Mouse (Mus musculus): Measurements from ENCODE around the gene Gabra1. TPM values are rescaled to one million over a fixed set of nuclear protein-coding genes. Genes with fewer than 3 reads are reported as not detected.
A peak's percentile ranks its signal among the peaks of the same experiment; 100 is the strongest.

The Gabra1 gene
- 0.55 and 0.64 TPM in 2 replicates for polyA plus RNA-seq (2016; fragmentation: Nextera tagmentation; extraction: Ambion mirVana)

- H3K36me3 ChIP-seq = no peaks in the 10 kb centered on the region
- ATAC-seq (ENCODE audit: insufficient number of reproducible peaks, insufficient read depth, low FRiP score, low TSS enrichment, low read depth) = peak; percentile 52; the same call in 1 of the 2 replicates
- peaks cover 28% of the 10 kb centered on the region for H3K27me3 ChIP-seq
- H3K4me1 ChIP-seq (replicated peaks) = peaks cover 11% of the 10 kb centered on the region; the same call in 1 of the 2 replicates
- peak within 1 kb of the TSS; percentile 70 for H3K9ac ChIP-seq (replicated peaks)
- peak within 1 kb of the TSS; percentile 83 for H3K4me2 ChIP-seq
- under 1% methylated on average over 13 of the region's 13 CpGs for WGBS
- no peak within 1 kb of the TSS for H3K27ac ChIP-seq
- H3K9me3 ChIP-seq = no peaks in the 10 kb centered on the region
- H3K4me3 ChIP-seq (replicated peaks) = peak within 1 kb of the TSS; percentile 52
Observed at GRCm38 (mm10) chr11:42182825-42183152, at the start of gene Gabra1. Gabra1 (minus strand) TSS chr11:42182930.

GRCm38 (mm10) chr11:42181973-42182824, 531 bp downstream of the Gabra1 start:
- Histone ChIP-seq H3K27ac (no peak overlapping the region), H3K9me3 (no peaks in the 10 kb centered on the region), H3K4me1 (replicated peaks) (peaks cover 11% of the 10 kb centered on the region; the same call in 1 of the 2 replicates), H3K36me3 (no peaks in the 10 kb centered on the region), H3K9ac (replicated peaks) (peak overlapping the region; percentile 70), H3K4me2 (peak overlapping the region; percentile 83), H3K27me3 (peaks cover 28% of the 10 kb centered on the region), H3K4me3 (replicated peaks) (peak overlapping the region; percentile 52)
- ATAC-seq (ENCODE audit: insufficient number of reproducible peaks, insufficient read depth, low FRiP score, low TSS enrichment, low read depth) = peak; percentile 68; the same call in 1 of the 2 replicates
- WGBS = under 1% methylated on average over 35 of the region's 35 CpGs

GRCm38 (mm10) chr11:42181426-42181825, 1.3 kb downstream of the Gabra1 start:
- Histone ChIP-seq H3K36me3 (no peaks in the 10 kb centered on the region), H3K4me3 (replicated peaks) (peak overlapping the region; percentile 52), H3K9ac (replicated peaks) (no peak overlapping the region), H3K27me3 (peaks cover 28% of the 10 kb centered on the region), H3K4me2 (peak overlapping the region; percentile 83), H3K4me1 (replicated peaks) (peaks cover 11% of the 10 kb centered on the region; the same call in 1 of the 2 replicates), H3K27ac (no peak overlapping the region), H3K9me3 (no peaks in the 10 kb centered on the region)
- WGBS = 26% methylated on average over 5 of the region's 5 CpGs
- ATAC-seq (ENCODE audit: insufficient number of reproducible peaks, insufficient read depth, low FRiP score, low TSS enrichment, low read depth) = no peak

- Histone ChIP-seq H3K9me3 (no peaks in the 10 kb centered on the region), H3K36me3 (no peaks in the 10 kb centered on the region), H3K27ac (no peak overlapping the region), H3K4me2 (no peak overlapping the region), H3K4me1 (replicated peaks) (peaks cover 11% of the 10 kb centered on the region; the same call in 1 of the 2 replicates), H3K27me3 (peaks cover 28% of the 10 kb centered on the region), H3K4me3 (replicated peaks) (no peak overlapping the region), H3K9ac (replicated peaks) (no peak overlapping the region)
- no peak for ATAC-seq (ENCODE audit: insufficient number of reproducible peaks, insufficient read depth, low FRiP score, low TSS enrichment, low read depth)
- WGBS = 65% methylated on average over 5 of the region's 5 CpGs
Observed at GRCm38 (mm10) chr11:42179535-42179934, 3.2 kb downstream of the Gabra1 start.

GRCm38 (mm10) chr11:42178296-42178695, 4.4 kb downstream of the Gabra1 start:
- 88% methylated on average over 2 of the region's 2 CpGs for WGBS
- H3K36me3 ChIP-seq = no peaks in the 10 kb centered on the region
- peaks cover 21% of the 10 kb centered on the region for H3K27me3 ChIP-seq
- H3K27ac ChIP-seq = no peak overlapping the region
- no peak overlapping the region for H3K4me2 ChIP-seq
- H3K4me3 ChIP-seq (replicated peaks) = no peak overlapping the region
- H3K9ac ChIP-seq (replicated peaks) = no peak overlapping the region
- ATAC-seq (ENCODE audit: insufficient number of reproducible peaks, insufficient read depth, low FRiP score, low TSS enrichment, low read depth) = no peak
- no peaks in the 10 kb centered on the region for H3K9me3 ChIP-seq
- H3K4me1 ChIP-seq (replicated peaks) = peaks cover 9% of the 10 kb centered on the region; the same call in 1 of the 2 replicates

- no peaks in the 10 kb centered on the region for H3K27me3 ChIP-seq
- no peak overlapping the region for H3K4me3 ChIP-seq (replicated peaks)
- no peak overlapping the region for H3K9ac ChIP-seq (replicated peaks)
- no peak for ATAC-seq (ENCODE audit: insufficient number of reproducible peaks, insufficient read depth, low FRiP score, low TSS enrichment, low read depth)
- 92% methylated on average over 5 of the region's 5 CpGs for WGBS
- H3K4me1 ChIP-seq (replicated peaks) = no peaks in the 10 kb centered on the region
- H3K27ac ChIP-seq = no peak overlapping the region
- H3K36me3 ChIP-seq = no peaks in the 10 kb centered on the region
- no peak overlapping the region for H3K4me2 ChIP-seq
- H3K9me3 ChIP-seq = no peaks in the 10 kb centered on the region
Observed at GRCm38 (mm10) chr11:42151396-42151795, 31.3 kb downstream of the Gabra1 start.

GRCm38 (mm10) chr11:42116931-42117330, 65.8 kb downstream of the Gabra1 start:
- no peaks in the 10 kb centered on the region for H3K9me3 ChIP-seq
- WGBS = 88% methylated on average over 1 of the region's 1 CpGs
- no peak overlapping the region for H3K4me3 ChIP-seq (replicated peaks)
- H3K4me1 ChIP-seq (replicated peaks) = no peaks in the 10 kb centered on the region
- H3K4me2 ChIP-seq = no peak overlapping the region
- no peaks in the 10 kb centered on the region for H3K36me3 ChIP-seq
- no peak overlapping the region for H3K27ac ChIP-seq
- no peaks in the 10 kb centered on the region for H3K27me3 ChIP-seq
- ATAC-seq (ENCODE audit: insufficient number of reproducible peaks, insufficient read depth, low FRiP score, low TSS enrichment, low read depth) = no peak
- H3K9ac ChIP-seq (replicated peaks) = no peak overlapping the region

GRCm38 (mm10) chr11:42110051-42110450, 72.7 kb downstream of the Gabra1 start:
- Histone ChIP-seq H3K4me2 (no peak overlapping the region), H3K9ac (replicated peaks) (no peak overlapping the region), H3K36me3 (no peaks in the 10 kb centered on the region), H3K4me1 (replicated peaks) (no peaks in the 10 kb centered on the region), H3K4me3 (replicated peaks) (no peak overlapping the region), H3K27me3 (no peaks in the 10 kb centered on the region), H3K27ac (no peak overlapping the region), H3K9me3 (no peaks in the 10 kb centered on the region)
- 78% methylated on average over 1 of the region's 1 CpGs for WGBS
- ATAC-seq (ENCODE audit: insufficient number of reproducible peaks, insufficient read depth, low FRiP score, low TSS enrichment, low read depth) = no peak

GRCm38 (mm10) chr11:42109627-42110026, 73.1 kb downstream of the Gabra1 start:
- H3K36me3 ChIP-seq = no peaks in the 10 kb centered on the region
- ATAC-seq (ENCODE audit: insufficient number of reproducible peaks, insufficient read depth, low FRiP score, low TSS enrichment, low read depth) = no peak
- no peak overlapping the region for H3K4me2 ChIP-seq
- H3K4me1 ChIP-seq (replicated peaks) = no peaks in the 10 kb centered on the region
- H3K27ac ChIP-seq = no peak overlapping the region
- H3K9me3 ChIP-seq = no peaks in the 10 kb centered on the region
- H3K4me3 ChIP-seq (replicated peaks) = no peak overlapping the region
- no peaks in the 10 kb centered on the region for H3K27me3 ChIP-seq
- H3K9ac ChIP-seq (replicated peaks) = no peak overlapping the region

GRCm38 (mm10) chr11:42095556-42095955, 87.2 kb downstream of the Gabra1 start:
- H3K9me3 ChIP-seq = no peaks in the 10 kb centered on the region
- no peak for ATAC-seq (ENCODE audit: insufficient number of reproducible peaks, insufficient read depth, low FRiP score, low TSS enrichment, low read depth)
- H3K27me3 ChIP-seq = no peaks in the 10 kb centered on the region
- 94% methylated on average over 2 of the region's 2 CpGs for WGBS
- no peak overlapping the region for H3K4me3 ChIP-seq (replicated peaks)
- no peaks in the 10 kb centered on the region for H3K4me1 ChIP-seq (replicated peaks)
- no peak overlapping the region for H3K4me2 ChIP-seq
- H3K9ac ChIP-seq (replicated peaks) = no peak overlapping the region
- H3K27ac ChIP-seq = no peak overlapping the region
- no peaks in the 10 kb centered on the region for H3K36me3 ChIP-seq
